Mouse (Mus musculus): ENCODE results near the gene Prrx1. TPM values are rescaled to one million over a fixed set of nuclear protein-coding genes. Genes with fewer than 3 reads are reported as not detected.

Gene Prrx1
- polyA plus RNA-seq (2014; fragmentation: Nextera tagmentation; extraction: Ambion mirVana): 0.84 and 3.5 TPM in 2 replicates

DNA sequence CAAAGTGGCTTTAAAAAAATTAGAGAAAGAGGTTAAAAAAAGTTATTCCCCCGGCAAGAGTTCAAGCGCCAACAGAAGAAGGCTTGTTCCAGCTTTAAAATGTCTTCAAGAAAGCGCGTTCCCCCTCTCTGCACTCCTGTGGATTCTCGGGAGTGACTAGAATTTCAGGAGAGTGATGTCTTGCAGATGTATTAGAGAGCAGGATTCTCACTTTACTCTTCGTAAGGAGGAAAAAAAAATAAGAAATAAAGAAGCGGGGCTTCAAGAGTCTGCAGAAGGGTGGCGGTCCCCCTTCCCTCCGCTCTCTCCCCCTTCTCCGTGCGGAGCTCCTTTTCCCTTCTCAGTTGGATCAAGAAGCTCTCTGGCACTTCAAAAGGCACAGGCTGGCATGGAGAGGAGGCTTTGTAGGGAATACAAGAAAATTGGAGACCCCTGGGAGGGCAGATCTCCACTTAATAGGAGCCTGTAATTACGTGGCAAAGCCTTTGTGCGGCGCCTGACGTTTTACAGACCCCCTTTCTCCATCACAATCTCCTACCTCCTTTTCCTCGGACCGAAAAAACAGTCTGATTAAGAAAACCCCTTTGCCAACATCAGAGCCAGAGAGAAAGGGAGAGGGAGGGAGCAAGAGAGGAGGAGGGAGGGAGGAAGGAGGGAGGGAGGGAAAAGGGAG, at the start of gene Prrx1:
Gene Prrx1 (minus strand): TSS at position 610 of the 673 bp plus-strand sequence.
- peak; percentile 76 for DNase-seq
- no peak within 1 kb of the TSS for H3K27ac ChIP-seq (replicated peaks; ENCODE audit: low read depth, low read length)
- H3K27me3 ChIP-seq (ENCODE audit: control insufficient read depth, insufficient read depth, low read length): peaks cover 76% of the 10 kb centered on the region

DNA sequence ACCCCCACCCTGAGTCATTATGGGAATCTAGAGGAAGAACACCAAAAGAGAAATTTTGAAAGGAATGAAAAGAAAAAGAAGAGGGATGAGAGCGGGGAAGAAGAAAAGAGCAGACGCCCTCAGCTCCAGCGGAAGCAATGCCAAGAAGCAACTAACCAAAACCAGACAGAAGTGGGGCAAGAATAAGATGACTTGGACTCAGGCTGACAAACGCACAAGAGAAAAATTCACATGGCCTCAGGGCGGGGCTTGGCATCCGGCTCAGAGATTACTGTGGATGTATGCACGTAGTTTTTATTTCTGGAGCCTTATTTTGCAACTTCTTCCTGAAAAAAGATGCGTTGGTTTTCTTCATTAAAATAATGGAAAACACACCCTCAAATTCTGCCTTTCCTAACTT, 48.7 kb upstream of the Prrx1 start:
- Histone ChIP-seq H3K4me2 (ENCODE audit: low read length) (no peak overlapping the region), H3K4me3 (replicated peaks; ENCODE audit: low read depth, low read length) (no peak overlapping the region), H3K27ac (replicated peaks; ENCODE audit: low read depth, low read length) (no peak overlapping the region), H3K9ac (replicated peaks; ENCODE audit: low read length) (no peak overlapping the region), H3K4me1 (ENCODE audit: control insufficient read depth, insufficient read depth, low read length) (no peaks in the 10 kb centered on the region), H3K36me3 (ENCODE audit: control insufficient read depth, insufficient read depth, low read length) (no peaks in the 10 kb centered on the region), H3K27me3 (ENCODE audit: control insufficient read depth, insufficient read depth, low read length) (no peaks in the 10 kb centered on the region), H3K9me3 (ENCODE audit: control insufficient read depth, low read length) (no peaks in the 10 kb centered on the region)
- ATAC-seq (ENCODE audit: low FRiP score, low TSS enrichment): no peak
- no peak for DNase-seq
- 75% methylated on average over 8 of the region's 8 CpGs for WGBS

More for the DNA sequence above, at the start of gene Prrx1:
- peak; percentile 51 for ATAC-seq (ENCODE audit: low FRiP score, low TSS enrichment)
- Histone ChIP-seq H3K4me3 (replicated peaks; ENCODE audit: low read depth, low read length) (peak within 1 kb of the TSS; percentile 39), H3K9me3 (ENCODE audit: control insufficient read depth, low read length) (no peaks in the 10 kb centered on the region), H3K4me1 (ENCODE audit: control insufficient read depth, insufficient read depth, low read length) (peaks cover 19% of the 10 kb centered on the region), H3K9ac (replicated peaks; ENCODE audit: low read length) (peak within 1 kb of the TSS; percentile 52), H3K36me3 (ENCODE audit: control insufficient read depth, insufficient read depth, low read length) (no peaks in the 10 kb centered on the region), H3K4me2 (ENCODE audit: low read length) (peak within 1 kb of the TSS; percentile 75)
- WGBS: under 1% methylated on average over 17 of the region's 17 CpGs

GRCm38 (mm10) chr1:163361376-163361775, 47.9 kb upstream of the Prrx1 start:
- no peak overlapping the region for H3K4me3 ChIP-seq (replicated peaks; ENCODE audit: low read depth, low read length)
- no peaks in the 10 kb centered on the region for H3K4me1 ChIP-seq (ENCODE audit: control insufficient read depth, insufficient read depth, low read length)
- no peak overlapping the region for H3K4me2 ChIP-seq (ENCODE audit: low read length)
- H3K9me3 ChIP-seq (ENCODE audit: control insufficient read depth, low read length): no peaks in the 10 kb centered on the region
- DNase-seq (no peak), ATAC-seq (ENCODE audit: low FRiP score, low TSS enrichment) (no peak)
- H3K27me3 ChIP-seq (ENCODE audit: control insufficient read depth, insufficient read depth, low read length): no peaks in the 10 kb centered on the region
- H3K9ac ChIP-seq (replicated peaks; ENCODE audit: low read length): no peak overlapping the region
- H3K36me3 ChIP-seq (ENCODE audit: control insufficient read depth, insufficient read depth, low read length): no peaks in the 10 kb centered on the region
- 84% methylated on average over 5 of the region's 5 CpGs for WGBS
- no peak overlapping the region for H3K27ac ChIP-seq (replicated peaks; ENCODE audit: low read depth, low read length)

GRCm38 (mm10) chr1:163360796-163361195, 47.3 kb upstream of the Prrx1 start:
- H3K4me3 ChIP-seq (replicated peaks; ENCODE audit: low read depth, low read length): no peak overlapping the region
- DNase-seq (no peak), ATAC-seq (ENCODE audit: low FRiP score, low TSS enrichment) (no peak)
- no peak overlapping the region for H3K4me2 ChIP-seq (ENCODE audit: low read length)
- H3K4me1 ChIP-seq (ENCODE audit: control insufficient read depth, insufficient read depth, low read length): no peaks in the 10 kb centered on the region
- no peaks in the 10 kb centered on the region for H3K9me3 ChIP-seq (ENCODE audit: control insufficient read depth, low read length)
- 71% methylated on average over 6 of the region's 6 CpGs for WGBS
- H3K27me3 ChIP-seq (ENCODE audit: control insufficient read depth, insufficient read depth, low read length): no peaks in the 10 kb centered on the region
- no peaks in the 10 kb centered on the region for H3K36me3 ChIP-seq (ENCODE audit: control insufficient read depth, insufficient read depth, low read length)
- no peak overlapping the region for H3K27ac ChIP-seq (replicated peaks; ENCODE audit: low read depth, low read length)
- no peak overlapping the region for H3K9ac ChIP-seq (replicated peaks; ENCODE audit: low read length)

- WGBS: 95% methylated on average over 3 of the region's 3 CpGs
- no peaks in the 10 kb centered on the region for H3K36me3 ChIP-seq (ENCODE audit: control insufficient read depth, insufficient read depth, low read length)
- no peak overlapping the region for H3K9ac ChIP-seq (replicated peaks; ENCODE audit: low read length)
- no peak overlapping the region for H3K4me2 ChIP-seq (ENCODE audit: low read length)
- no peak overlapping the region for H3K27ac ChIP-seq (replicated peaks; ENCODE audit: low read depth, low read length)
- H3K9me3 ChIP-seq (ENCODE audit: control insufficient read depth, low read length): no peaks in the 10 kb centered on the region
- H3K27me3 ChIP-seq (ENCODE audit: control insufficient read depth, insufficient read depth, low read length): no peaks in the 10 kb centered on the region
- no peak overlapping the region for H3K4me3 ChIP-seq (replicated peaks; ENCODE audit: low read depth, low read length)
- DNase-seq (no peak), ATAC-seq (ENCODE audit: low FRiP score, low TSS enrichment) (no peak)
- no peaks in the 10 kb centered on the region for H3K4me1 ChIP-seq (ENCODE audit: control insufficient read depth, insufficient read depth, low read length)
Observed at GRCm38 (mm10) chr1:163359521-163359920, 46.0 kb upstream of the Prrx1 start.

DNA sequence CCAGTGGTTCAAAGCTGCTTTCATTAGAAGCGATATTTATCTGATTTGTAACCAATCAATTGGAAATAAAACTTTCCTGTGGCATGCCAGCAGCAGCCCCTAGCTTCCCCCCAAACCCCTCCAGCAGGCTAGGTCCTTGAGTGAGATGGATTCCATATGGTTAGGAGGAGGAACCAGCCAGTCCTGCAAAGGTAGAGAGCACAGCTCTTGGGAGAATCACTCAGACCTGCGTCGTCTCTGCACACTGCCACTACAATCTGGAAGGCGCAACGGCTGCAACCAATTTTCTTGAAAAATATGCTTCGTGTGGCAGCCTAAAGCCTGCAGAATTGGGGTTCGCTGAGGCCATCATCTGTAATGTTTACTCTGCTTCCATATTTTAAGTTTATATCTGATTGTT, 44.7 kb upstream of the Prrx1 start:
- H3K9ac ChIP-seq (replicated peaks; ENCODE audit: low read length): no peak overlapping the region
- ATAC-seq (ENCODE audit: low FRiP score, low TSS enrichment) (no peak), DNase-seq (no peak)
- no peaks in the 10 kb centered on the region for H3K27me3 ChIP-seq (ENCODE audit: control insufficient read depth, insufficient read depth, low read length)
- no peak overlapping the region for H3K4me2 ChIP-seq (ENCODE audit: low read length)
- no peak overlapping the region for H3K4me3 ChIP-seq (replicated peaks; ENCODE audit: low read depth, low read length)
- H3K9me3 ChIP-seq (ENCODE audit: control insufficient read depth, low read length): no peaks in the 10 kb centered on the region
- 85% methylated on average over 7 of the region's 7 CpGs for WGBS
- no peaks in the 10 kb centered on the region for H3K36me3 ChIP-seq (ENCODE audit: control insufficient read depth, insufficient read depth, low read length)
- H3K4me1 ChIP-seq (ENCODE audit: control insufficient read depth, insufficient read depth, low read length): no peaks in the 10 kb centered on the region
- no peak overlapping the region for H3K27ac ChIP-seq (replicated peaks; ENCODE audit: low read depth, low read length)

DNA sequence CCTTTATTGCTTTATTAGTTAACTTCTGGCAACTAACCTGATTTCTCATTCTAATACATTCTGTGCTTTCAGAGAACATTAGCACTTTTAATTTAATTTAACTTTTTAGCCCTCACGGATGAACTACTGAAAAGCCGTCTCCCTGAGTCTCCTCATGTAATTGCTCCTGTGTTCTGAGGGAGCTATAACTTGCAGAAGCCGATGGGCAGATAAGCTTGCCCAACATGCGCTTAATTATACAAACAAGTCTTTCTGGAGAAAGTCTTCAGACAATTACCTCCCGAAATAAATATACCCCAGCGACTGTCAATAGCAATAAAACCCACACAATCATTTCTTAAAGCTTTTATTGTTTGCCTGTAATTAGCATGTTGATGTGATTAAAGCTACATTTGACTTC, 44.2 kb upstream of the Prrx1 start:
- no peak overlapping the region for H3K27ac ChIP-seq (replicated peaks; ENCODE audit: low read depth, low read length)
- H3K27me3 ChIP-seq (ENCODE audit: control insufficient read depth, insufficient read depth, low read length): no peaks in the 10 kb centered on the region
- no peaks in the 10 kb centered on the region for H3K36me3 ChIP-seq (ENCODE audit: control insufficient read depth, insufficient read depth, low read length)
- H3K9me3 ChIP-seq (ENCODE audit: control insufficient read depth, low read length): no peaks in the 10 kb centered on the region
- no peaks in the 10 kb centered on the region for H3K4me1 ChIP-seq (ENCODE audit: control insufficient read depth, insufficient read depth, low read length)
- no peak overlapping the region for H3K4me2 ChIP-seq (ENCODE audit: low read length)
- no peak overlapping the region for H3K9ac ChIP-seq (replicated peaks; ENCODE audit: low read length)
- H3K4me3 ChIP-seq (replicated peaks; ENCODE audit: low read depth, low read length): no peak overlapping the region
- WGBS: 84% methylated on average over 6 of the region's 6 CpGs
- ATAC-seq (ENCODE audit: low FRiP score, low TSS enrichment) (no peak), DNase-seq (no peak)

DNA sequence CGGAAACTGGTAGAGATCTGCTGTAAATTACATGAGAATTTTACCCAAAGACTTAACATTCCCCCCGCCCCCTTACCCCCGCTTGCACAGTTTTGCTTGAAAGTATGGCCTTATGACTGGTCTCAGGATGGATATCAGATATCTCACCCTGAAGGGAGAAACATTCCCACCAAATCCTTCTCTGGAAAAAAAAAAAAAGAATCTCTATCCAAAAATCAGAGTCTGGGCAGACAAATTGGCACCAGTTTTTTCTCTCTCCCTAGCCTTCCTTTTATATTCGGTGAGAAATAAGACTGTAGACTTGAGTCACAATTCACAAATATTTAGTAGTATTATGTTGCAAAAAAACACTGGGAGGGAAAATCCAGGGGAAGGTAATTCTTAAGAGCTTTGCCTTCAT, 42.7 kb upstream of the Prrx1 start:
- Histone ChIP-seq H3K27me3 (ENCODE audit: control insufficient read depth, insufficient read depth, low read length) (no peaks in the 10 kb centered on the region), H3K4me1 (ENCODE audit: control insufficient read depth, insufficient read depth, low read length) (no peaks in the 10 kb centered on the region), H3K27ac (replicated peaks; ENCODE audit: low read depth, low read length) (no peak overlapping the region), H3K9ac (replicated peaks; ENCODE audit: low read length) (no peak overlapping the region), H3K4me3 (replicated peaks; ENCODE audit: low read depth, low read length) (no peak overlapping the region), H3K9me3 (ENCODE audit: control insufficient read depth, low read length) (no peaks in the 10 kb centered on the region), H3K36me3 (ENCODE audit: control insufficient read depth, insufficient read depth, low read length) (no peaks in the 10 kb centered on the region), H3K4me2 (ENCODE audit: low read length) (no peak overlapping the region)
- DNase-seq (no peak), ATAC-seq (ENCODE audit: low FRiP score, low TSS enrichment) (no peak)
- 82% methylated on average over 4 of the region's 4 CpGs for WGBS

GRCm38 (mm10) chr1:163355626-163356156, 42.2 kb upstream of the Prrx1 start:
- no peak overlapping the region for H3K27ac ChIP-seq (replicated peaks; ENCODE audit: low read depth, low read length)
- no peak overlapping the region for H3K9ac ChIP-seq (replicated peaks; ENCODE audit: low read length)
- H3K36me3 ChIP-seq (ENCODE audit: control insufficient read depth, insufficient read depth, low read length): no peaks in the 10 kb centered on the region
- H3K4me2 ChIP-seq (ENCODE audit: low read length): no peak overlapping the region
- no peaks in the 10 kb centered on the region for H3K4me1 ChIP-seq (ENCODE audit: control insufficient read depth, insufficient read depth, low read length)
- WGBS: 53% methylated on average over 3 of the region's 3 CpGs
- ATAC-seq (ENCODE audit: low FRiP score, low TSS enrichment) (no peak), DNase-seq (no peak)
- no peaks in the 10 kb centered on the region for H3K27me3 ChIP-seq (ENCODE audit: control insufficient read depth, insufficient read depth, low read length)
- H3K9me3 ChIP-seq (ENCODE audit: control insufficient read depth, low read length): no peaks in the 10 kb centered on the region
- H3K4me3 ChIP-seq (replicated peaks; ENCODE audit: low read depth, low read length): no peak overlapping the region

All from midbrain, embryonic 14.5 days (tissue).